ENCODE assay signal across 8 mouse cellular contexts in the genomic region with DNA sequence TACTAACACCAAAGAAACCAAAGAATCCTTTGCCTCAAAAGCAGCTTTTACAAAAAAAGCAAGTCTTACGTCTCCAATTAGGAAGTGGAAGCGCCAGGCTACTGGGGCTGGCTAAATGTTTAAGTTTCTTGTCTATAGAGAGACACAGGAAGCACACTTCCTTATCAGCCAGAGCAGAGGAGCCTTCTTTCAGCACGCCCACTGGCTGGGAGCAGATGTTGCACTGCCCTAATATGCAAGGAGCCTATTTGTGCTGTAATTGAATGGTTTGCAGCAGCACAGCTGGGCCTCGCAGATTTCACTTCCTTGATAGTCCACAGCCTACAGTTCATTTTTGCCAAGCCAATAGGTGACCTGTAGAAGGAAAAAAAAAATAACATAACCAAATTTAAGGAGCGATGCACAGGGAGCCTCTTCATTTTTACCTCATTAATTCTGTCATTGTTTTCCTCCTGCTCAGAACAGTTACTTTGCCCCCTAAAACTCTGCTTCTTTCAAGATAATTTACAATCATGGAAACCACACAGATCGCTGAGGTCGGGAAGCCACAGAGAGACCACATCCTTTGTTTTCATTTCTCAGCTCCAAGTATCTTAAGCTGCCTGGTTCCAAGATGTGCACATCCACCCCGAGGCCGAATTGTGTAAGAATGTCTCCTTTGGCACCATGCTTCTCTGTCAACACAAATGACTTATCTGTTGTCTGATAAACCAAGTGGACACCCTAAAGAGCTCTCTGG.
DNase-seq lines count a peak whose midpoint lies in the region; ATAC-seq lines count a peak whose summit lies in the region.

No protein-coding gene starts in this region.

- H3K4me3 ChIP-seq in embryonic facial prominence, embryonic 10.5 days: no peak overlapping the region
- no peak overlapping the region for H3K4me3 ChIP-seq in hindbrain, embryonic 12.5 days
- H3K4me3 ChIP-seq in liver, embryonic 16.5 days (ENCODE audit: low read depth, low read length): no peak overlapping the region

- no peak overlapping the region for H3K4me2 ChIP-seq in hindbrain, embryonic 12.5 days (replicated peaks)
- peak overlapping the region; percentile 60 for H3K4me2 ChIP-seq in liver, embryonic 16.5 days (ENCODE audit: low read depth, low read length)

- peak; percentile 98 for DNase-seq in heart, adult 11 months
- no peak for DNase-seq in heart, postnatal 25 days (ENCODE audit: low spot score)
- peak; percentile 38 for DNase-seq in embryonic facial prominence, embryonic 10.5 days (ENCODE audit: low spot score)
- DNase-seq in skeletal muscle tissue, adult 2 months (ENCODE audit: low read depth, low spot score): peak; percentile 67
- no peak for DNase-seq in testis, postnatal 14 days (ENCODE audit: low spot score)
- DNase-seq in layer of hippocampus, adult 18-20 months (ENCODE audit: low spot score in 2 of 2): no peak

- intact Hi-C loops in heart, postnatal 25 days (cut with DNase I): no loop called here

- no peaks in the 10 kb centered on the region for H3K9me3 ChIP-seq in embryonic facial prominence, embryonic 10.5 days
- no peaks in the 10 kb centered on the region for H3K9me3 ChIP-seq in hindbrain, embryonic 12.5 days (replicated peaks)
- H3K9me3 ChIP-seq in liver, embryonic 16.5 days (replicated peaks; ENCODE audit: control insufficient read depth, low read length): no peaks in the 10 kb centered on the region

- peak; percentile 90 for ATAC-seq in hindbrain, embryonic 12.5 days (ENCODE audit: low FRiP score)
- peak; percentile 99 for ATAC-seq in liver, embryonic 16.5 days (ENCODE audit: low read depth)

- H3K36me3 ChIP-seq in embryonic facial prominence, embryonic 10.5 days (replicated peaks): no peaks in the 10 kb centered on the region
- H3K36me3 ChIP-seq in hindbrain, embryonic 12.5 days: no peaks in the 10 kb centered on the region
- no peaks in the 10 kb centered on the region for H3K36me3 ChIP-seq in liver, embryonic 16.5 days (ENCODE audit: control insufficient read depth, insufficient read depth)

- no peak overlapping the region for H3K9ac ChIP-seq in hindbrain, embryonic 12.5 days
- H3K9ac ChIP-seq in liver, embryonic 16.5 days (ENCODE audit: low read depth, low read length): peak overlapping the region; percentile 46

- peaks cover 8% of the 10 kb centered on the region; the same call in 1 of the 2 replicates for H3K4me1 ChIP-seq in embryonic facial prominence, embryonic 10.5 days
- 0 out of 2 replicates have a peak, but pooled peaks cover 6% of the 10 kb centered on the region for H3K4me1 ChIP-seq in hindbrain, embryonic 12.5 days
- H3K4me1 ChIP-seq in liver, embryonic 16.5 days (ENCODE audit: control insufficient read depth, low read depth, low read length): peaks cover 26% of the 10 kb centered on the region

- 57% methylated on average over 9 of the region's 9 CpGs for WGBS in embryonic facial prominence, embryonic 10.5 days
- WGBS in hindbrain, embryonic 12.5 days: 66% methylated on average over 9 of the region's 9 CpGs
- WGBS in liver, embryonic 16.5 days (ENCODE audit: insufficient replicate concordance): 7% methylated on average over 9 of the region's 9 CpGs

- H3K27ac ChIP-seq in embryonic facial prominence, embryonic 10.5 days (replicated peaks): no peak overlapping the region; the same call in 1 of the 2 replicates
- H3K27ac ChIP-seq in hindbrain, embryonic 12.5 days: peak overlapping the region; percentile 7; the same call in 1 of the 2 replicates
- peak overlapping the region; percentile 97 for H3K27ac ChIP-seq in liver, embryonic 16.5 days (ENCODE audit: low read length)

- no peaks in the 10 kb centered on the region for H3K27me3 ChIP-seq in embryonic facial prominence, embryonic 10.5 days (replicated peaks; ENCODE audit: low read depth, poor library complexity, severe bottlenecking)
- no peaks in the 10 kb centered on the region for H3K27me3 ChIP-seq in hindbrain, embryonic 12.5 days
- H3K27me3 ChIP-seq in liver, embryonic 16.5 days (ENCODE audit: control insufficient read depth, insufficient read depth, low read depth, low read length): no peaks in the 10 kb centered on the region

Comparison
In these comparisons a context has a peak if more than half of its experiments do, and no peak if none do; other contexts are left out.
1. DNase-seq: peak in heart, adult 11 months (single experiment), embryonic facial prominence, embryonic 10.5 days (single experiment) and skeletal muscle tissue, adult 2 months (single experiment); none in heart, postnatal 25 days (single experiment), testis, postnatal 14 days (single experiment) and layer of hippocampus, adult 18-20 months (0 of 2).